Mouse (Mus musculus) thymus, postnatal 10 days (tissue): ENCODE data around the gene Stat3.

ENCODE experiments used
- DNase-seq, 2 experiments: peaks; one replicate each; pipeline ENCODE4 v3.0.0; 2021; ENCODE audit warnings: low spot score in 2 of 2

The Stat3 gene

GRCm38 (mm10) chr11:100891256-100892123, 47.9 kb downstream of the Stat3 start:
- peak; percentile 76 to 79 for DNase-seq

- no peak for DNase-seq
Measured at GRCm38 (mm10) chr11:100890481-100890880, 48.9 kb downstream of the Stat3 start.

GRCm38 (mm10) chr11:100888348-100888820, 51.0 kb downstream of the Stat3 start:
- DNase-seq, result peak in 1 of 2 experiments; percentile 38

GRCm38 (mm10) chr11:100887764-100888163, 51.6 kb downstream of the Stat3 start:
- DNase-seq, result no peak

- DNase-seq, result no peak
Measured at GRCm38 (mm10) chr11:100887236-100887635, 52.1 kb downstream of the Stat3 start.

- DNase-seq, result no peak
Measured at GRCm38 (mm10) chr11:100886188-100886740, 53.1 kb downstream of the Stat3 start.

- no peak for DNase-seq
Measured at GRCm38 (mm10) chr11:100885472-100885871, 53.9 kb downstream of the Stat3 start.

GRCm38 (mm10) chr11:100883640-100884039, 55.7 kb downstream of the Stat3 start:
- DNase-seq, result no peak

GRCm38 (mm10) chr11:100879321-100880078, 59.8 kb downstream of the Stat3 start:
- DNase-seq, result no peak

GRCm38 (mm10) chr11:100875761-100876160, 63.6 kb downstream of the Stat3 start:
- no peak for DNase-seq

GRCm38 (mm10) chr11:100870968-100871350, 68.4 kb downstream of the Stat3 start:
- peak; percentile 62 for DNase-seq

GRCm38 (mm10) chr11:100870256-100870967, 68.9 kb downstream of the Stat3 start:
- no peak for DNase-seq

GRCm38 (mm10) chr11:100865618-100866017, 73.7 kb downstream of the Stat3 start:
- DNase-seq, result no peak

- no peak for DNase-seq
Measured at GRCm38 (mm10) chr11:100863141-100863540, 76.2 kb downstream of the Stat3 start.

GRCm38 (mm10) chr11:100861836-100862235, 77.5 kb downstream of the Stat3 start:
- no peak for DNase-seq

GRCm38 (mm10) chr11:100861335-100861734, 78.0 kb downstream of the Stat3 start:
- DNase-seq, result no peak

- DNase-seq, result peak; percentile 82 to 85
Measured at GRCm38 (mm10) chr11:100860198-100861048, 78.9 kb downstream of the Stat3 start.

GRCm38 (mm10) chr11:100859579-100860075, 79.7 kb downstream of the Stat3 start:
- DNase-seq, result no peak

GRCm38 (mm10) chr11:100858935-100859578, 80.3 kb downstream of the Stat3 start, which contains the start of gene Stat5a:
Gene Stat5a (plus strand): TSS chr11:100859351.
- no peak for DNase-seq

- no peak for DNase-seq
Measured at GRCm38 (mm10) chr11:100857960-100858359, 81.4 kb downstream of the Stat3 start.
